Mouse (Mus musculus) olfactory bulb, adult 2 months (tissue): ENCODE results near the gene U2af1l4. TPM values are rescaled to one million over a fixed set of nuclear protein-coding genes. Genes with fewer than 3 reads are reported as not detected.

Experiments used
- H3K27ac ChIP-seq: fragments of 200-500 bp; 2 replicates; pipeline ENCODE4 v1.5.1; 2012; ENCODE audit warnings: low read depth, low read length; ENCODE audit not compliant: insufficient read depth
- H3K4me1 ChIP-seq: fragments of 200-500 bp; 2 replicates; pipeline ENCODE4 v1.6.1; 2012; ENCODE audit warnings: low read length; ENCODE audit not compliant: control insufficient read depth, insufficient read depth
- H3K4me3 ChIP-seq: fragments of 200-500 bp; 2 replicates; pipeline ENCODE4 v1.5.1; 2012; ENCODE audit warnings: mild to moderate bottlenecking, low read depth, low read length, moderate library complexity; ENCODE audit not compliant: insufficient read depth
- CTCF ChIP-seq: fragments of 200-500 bp; IDR thresholded peaks from 2 replicates; pipeline ENCODE4 v1.5.1; 2012; ENCODE audit warnings: low read depth, mild to moderate bottlenecking, low read length, moderate library complexity; ENCODE audit not compliant: insufficient read depth
- POLR2A ChIP-seq: fragments of 200-500 bp; IDR thresholded peaks from 2 replicates; pipeline ENCODE4 v1.6.1; 2012; ENCODE audit warnings: mild to moderate bottlenecking, low read depth, low read length, moderate library complexity; ENCODE audit not compliant: insufficient read depth
- WGBS: fragments of 180-500 bp; shearing (Covaris S2); methylation state at CpG from one replicate; pipeline ENCODE4 v1.1.7; 2018; 5-methylcytosine and 5-hydroxymethylcytosine counted together
- polyA plus RNA-seq: library from polyadenylated mRNA; stranded (reverse); fragments of >200 nt; gene quantifications from 2 replicates; pipeline ENCODE4 v1.2.4, GENCODE M21; 2012; ENCODE audit warnings: low replicate concordance; ENCODE audit not compliant: missing spikeins, insufficient read depth, insufficient read length

U2af1l4 gene
- polyA plus RNA-seq, 1 experiment, result not detected

DNA sequence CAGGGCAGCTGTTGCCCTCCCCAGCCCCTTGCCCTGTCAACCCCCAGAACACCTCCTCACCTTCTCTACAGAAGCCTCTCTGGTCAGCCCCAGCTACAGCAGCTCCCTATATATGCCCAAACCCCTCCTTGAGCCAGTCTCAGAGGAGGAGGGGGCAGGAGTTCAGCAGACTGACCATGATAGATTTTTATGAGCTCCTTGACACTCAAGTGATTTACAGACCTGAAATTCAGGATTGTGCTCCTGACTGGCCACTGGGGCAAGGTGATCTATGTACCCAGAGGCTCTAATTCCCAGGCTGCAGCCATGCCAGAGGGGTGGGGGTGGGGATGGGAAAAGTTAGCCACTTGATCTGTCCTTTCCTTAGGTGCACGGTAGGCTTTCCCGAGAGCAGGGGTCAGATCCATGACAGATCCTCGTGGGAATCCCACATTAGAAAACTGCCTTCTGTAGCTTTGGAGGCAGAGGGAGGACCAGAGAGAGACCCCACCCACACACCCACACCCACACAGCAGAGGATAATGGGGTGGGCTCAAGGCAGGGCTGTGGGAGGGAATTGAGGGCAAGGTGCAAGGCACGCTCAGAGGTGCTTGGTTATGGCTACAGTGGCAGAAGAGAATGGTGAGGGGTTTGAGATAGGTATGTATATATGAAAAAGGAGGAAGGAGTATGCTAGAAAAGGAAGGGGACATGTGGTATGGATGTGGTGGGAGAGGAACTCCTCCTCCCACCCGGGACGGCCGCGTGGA is 49.7 kb downstream of the U2af1l4 start, which contains the start of gene Upk1a:
Upk1a (minus strand) TSS at position 194 of the 749 bp plus-strand sequence.
- Histone ChIP-seq H3K4me3 (no peak within 1 kb of the TSS), H3K27ac (no peak within 1 kb of the TSS), H3K4me1 (no peaks in the 10 kb centered on the region)
- WGBS, result 80% methylated on average over 8 of the region's 8 CpGs
- no peak for TF ChIP-seq POLR2A
- TF ChIP-seq CTCF, result no peak

DNA sequence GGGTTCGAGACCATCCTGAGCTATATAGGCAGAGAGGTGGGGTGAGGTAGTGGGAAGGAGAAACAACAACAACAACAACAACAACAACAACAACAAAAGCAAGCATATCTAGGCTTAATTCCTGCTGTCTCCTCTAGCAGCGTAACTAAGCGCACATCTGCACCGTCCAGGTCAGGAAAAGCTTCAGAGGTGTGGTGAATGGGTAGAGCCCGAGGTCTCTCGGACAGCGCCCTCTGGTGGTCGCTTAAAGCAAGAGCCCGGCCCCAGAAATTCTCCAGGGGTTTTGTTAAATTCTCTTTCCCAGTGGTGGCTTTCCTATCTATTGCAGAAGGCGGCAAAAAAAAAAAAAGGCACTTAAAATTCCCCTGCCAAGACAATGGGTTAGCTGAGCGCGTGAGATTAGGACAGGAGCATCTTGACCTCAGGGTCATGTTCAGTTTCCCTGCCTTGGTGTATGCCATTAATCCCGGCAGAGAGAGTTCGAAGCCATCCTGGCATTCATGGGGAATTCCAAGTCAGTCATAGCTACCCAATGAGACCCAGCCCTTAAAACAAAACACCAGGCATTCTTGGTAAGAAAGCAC is 50.5 kb downstream of the U2af1l4 start:
- H3K4me3 ChIP-seq, result no peak overlapping the region
- 17% methylated on average over 14 of the region's 14 CpGs for WGBS
- H3K4me1 ChIP-seq, result no peaks in the 10 kb centered on the region
- no peak overlapping the region for H3K27ac ChIP-seq
- no peak for TF ChIP-seq POLR2A
- peak; percentile 65; the same call in 1 of the 2 replicates for TF ChIP-seq CTCF

DNA sequence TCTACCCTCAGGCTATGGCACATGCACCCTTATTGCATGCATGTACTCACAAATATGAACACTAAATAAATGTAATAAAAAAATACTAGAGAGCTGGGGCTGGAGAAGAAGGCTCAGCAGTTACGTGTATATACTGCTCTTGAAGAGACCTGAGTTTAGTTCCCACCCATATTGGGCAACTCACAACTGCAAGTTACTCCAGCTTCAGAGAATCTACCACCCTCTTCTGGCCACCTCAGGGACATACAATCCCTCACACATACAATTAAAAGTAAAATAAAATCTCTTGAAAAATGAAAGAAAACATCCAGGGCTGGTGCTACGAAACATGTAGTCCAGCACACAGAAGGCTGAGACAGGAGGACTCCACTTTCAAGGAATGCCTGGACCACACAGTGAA is 51.4 kb downstream of the U2af1l4 start:
- Histone ChIP-seq H3K4me1 (no peaks in the 10 kb centered on the region), H3K4me3 (no peak overlapping the region), H3K27ac (no peak overlapping the region)
- 76% methylated on average over 2 of the region's 2 CpGs for WGBS
- no peak for TF ChIP-seq CTCF
- no peak for TF ChIP-seq POLR2A

Other genes starting within 250 kb of the U2af1l4 start
- not detected in 2 replicates for gene Syne4, start 248.5 kb upstream of the U2af1l4 start, polyA plus RNA-seq
- not detected in 2 replicates for gene E130208F15Rik, start 241.6 kb upstream of the U2af1l4 start, polyA plus RNA-seq
- not detected in 2 replicates for gene Sdhaf1, start 239.4 kb upstream of the U2af1l4 start, polyA plus RNA-seq
- not detected in 2 replicates for gene Lrfn3, start 200.5 kb upstream of the U2af1l4 start, polyA plus RNA-seq
- not detected in 2 replicates for gene Tyrobp, start 149.5 kb upstream of the U2af1l4 start, polyA plus RNA-seq
- gene Hcst, start 143.4 kb upstream of the U2af1l4 start, polyA plus RNA-seq, result not detected in 2 replicates
- not detected in 2 replicates for gene Nfkbid, start 141.6 kb upstream of the U2af1l4 start, polyA plus RNA-seq
- 174 TPM in 1 of 2 replicates, not detected in the other for gene Aplp1, start 117.8 kb upstream of the U2af1l4 start, polyA plus RNA-seq
- not detected in 2 replicates for gene Kirrel2, start 105.6 kb upstream of the U2af1l4 start, polyA plus RNA-seq
- not detected in 2 replicates for gene Nphs1, start 105.0 kb upstream of the U2af1l4 start, polyA plus RNA-seq
- gene Prodh2, start 69.7 kb upstream of the U2af1l4 start, polyA plus RNA-seq, result not detected in 2 replicates
- gene Arhgap33, start 28.2 kb upstream of the U2af1l4 start, polyA plus RNA-seq, result not detected in 2 replicates
- gene Hspb6, start 11.1 kb upstream of the U2af1l4 start, polyA plus RNA-seq, result not detected in 2 replicates
- gene Proser3, start 11.0 kb upstream of the U2af1l4 start, polyA plus RNA-seq, result not detected in 2 replicates
- not detected in 2 replicates for gene Lin37, start 3.5 kb upstream of the U2af1l4 start, polyA plus RNA-seq
- gene Gm49396, start within 50 bp of the U2af1l4 start, polyA plus RNA-seq, result not detected in 2 replicates
- gene Psenen, start 326 bp downstream of the U2af1l4 start, polyA plus RNA-seq, result not detected in 2 replicates
- not detected in 2 replicates for gene Igflr1, start 2.1 kb downstream of the U2af1l4 start, polyA plus RNA-seq
- gene Kmt2b, start 25.4 kb downstream of the U2af1l4 start, polyA plus RNA-seq, result 696 TPM in 1 of 2 replicates, not detected in the other
- gene Zbtb32, start 35.6 kb downstream of the U2af1l4 start, polyA plus RNA-seq, result not detected in 2 replicates
- gene Upk1a, start 49.5 kb downstream of the U2af1l4 start, polyA plus RNA-seq, result not detected in 2 replicates
- 1,523 TPM in 1 of 2 replicates, not detected in the other for gene Cox6b1, start 62.9 kb downstream of the U2af1l4 start, polyA plus RNA-seq
- gene Etv2, start 72.6 kb downstream of the U2af1l4 start, polyA plus RNA-seq, result not detected in 2 replicates
- not detected in 2 replicates for gene Rbm42, start 87.0 kb downstream of the U2af1l4 start, polyA plus RNA-seq
- gene Haus5, start 101.7 kb downstream of the U2af1l4 start, polyA plus RNA-seq, result not detected in 2 replicates
- gene Pmis2, start 108.3 kb downstream of the U2af1l4 start, polyA plus RNA-seq, result not detected in 2 replicates
- not detected in 2 replicates for gene 2200002J24Rik, start 135.6 kb downstream of the U2af1l4 start, polyA plus RNA-seq
- not detected in 2 replicates for gene Atp4a, start 148.9 kb downstream of the U2af1l4 start, polyA plus RNA-seq
- gene Tmem147, start 166.2 kb downstream of the U2af1l4 start, polyA plus RNA-seq, result not detected in 2 replicates
- gene Gapdhs, start 180.4 kb downstream of the U2af1l4 start, polyA plus RNA-seq, result not detected in 2 replicates
- gene Sbsn, start 188.2 kb downstream of the U2af1l4 start, polyA plus RNA-seq, result not detected in 2 replicates
- gene Dmkn, start 200.5 kb downstream of the U2af1l4 start, polyA plus RNA-seq, result not detected in 2 replicates
- gene Krtdap, start 224.6 kb downstream of the U2af1l4 start, polyA plus RNA-seq, result not detected in 2 replicates